Mouse (Mus musculus): ENCODE measurements at regions not wholly inside any gene's neighbourhood (a gene's known extent, or its start where the extent isn't known, plus 50 kb on each side); places are given as distances from the start of the nearest gene placed in this dataset.

GRCm38 (mm10) chr15:62180718-62181117, 1257.9 kb upstream of the A1bg start:
- TF ChIP-seq MYOD1 (IDR thresholded peaks at IDR 0.05; ENCODE audit: control insufficient read depth in 1 of 3, insufficient read length in 2 of 3, low read depth in 2 of 3) (no peak), POLR2A (IDR thresholded peaks at IDR 0.05; ENCODE audit: insufficient read length, low read depth) (no peak), TCF12 (IDR thresholded peaks at IDR 0.05; ENCODE audit: insufficient read depth, poor library complexity, severe bottlenecking) (no peak), SRF (IDR thresholded peaks at IDR 0.05; ENCODE audit: control insufficient read depth, insufficient read length, low read depth) (no peak)
